Mouse (Mus musculus) megakaryocyte-erythroid progenitor cell, adult 5-6 weeks (primary cell): ENCODE data around the gene Zeb2. TPM values are rescaled to one million over a fixed set of nuclear protein-coding genes. Genes with fewer than 3 reads are reported as not detected.

Experiments used
- ATAC-seq: replicated peaks from 2 replicates; pipeline ENCODE4 v1.8.0; 2016; ENCODE audit warnings: mild to moderate bottlenecking, inconsistent platforms; ENCODE audit not compliant: severe bottlenecking, poor library complexity, low FRiP score, low TSS enrichment
- total RNA-seq, 2 experiments: library from RNA; stranded (forward) in 1 of 2; stranded (reverse) in 1 of 2; fragments of 200-1000, 215-1000 nt in 1 of 2; fragments of >200 nt in 1 of 2; fragmentation: Nextera tagmentation in 1 of 2; gene quantifications; 2 replicates each; pipeline ENCODE4 v1.2.3; 2014 to 2017

The Zeb2 gene
- total RNA-seq (2014; fragmentation: Nextera tagmentation) (118 and 125 TPM in 2 replicates), total RNA-seq (2017) (113 and 119 TPM in 2 replicates)

DNA sequence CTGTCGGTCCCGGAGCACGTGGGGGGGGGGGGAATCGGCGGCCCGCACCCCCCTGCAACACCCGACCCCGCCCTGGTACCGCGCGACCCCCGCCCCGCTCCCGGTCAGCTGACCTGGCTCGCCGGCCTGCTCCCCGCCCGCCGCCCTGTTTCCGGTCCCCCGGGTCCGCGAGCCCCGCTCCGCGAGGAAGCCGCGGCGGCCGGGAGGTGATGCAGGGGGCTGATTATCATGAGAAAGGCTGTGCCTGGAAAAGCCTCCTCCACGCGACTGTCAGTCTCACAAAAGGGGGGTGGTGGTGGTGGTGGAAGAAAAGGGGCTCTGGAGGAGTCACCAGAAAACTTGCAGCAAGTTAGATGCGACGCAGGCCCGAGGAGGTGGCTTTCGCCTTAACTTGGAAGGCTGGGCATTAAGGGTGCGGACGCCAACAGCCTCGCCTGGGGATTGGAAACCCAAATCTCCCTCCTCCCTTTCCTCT lies at the start of gene Zeb2:
Gene Zeb2, minus strand, starts transcription at position 309 of the 475 bp plus-strand sequence.
- ATAC-seq, result peak; percentile 28; the same call in 1 of the 2 replicates

DNA sequence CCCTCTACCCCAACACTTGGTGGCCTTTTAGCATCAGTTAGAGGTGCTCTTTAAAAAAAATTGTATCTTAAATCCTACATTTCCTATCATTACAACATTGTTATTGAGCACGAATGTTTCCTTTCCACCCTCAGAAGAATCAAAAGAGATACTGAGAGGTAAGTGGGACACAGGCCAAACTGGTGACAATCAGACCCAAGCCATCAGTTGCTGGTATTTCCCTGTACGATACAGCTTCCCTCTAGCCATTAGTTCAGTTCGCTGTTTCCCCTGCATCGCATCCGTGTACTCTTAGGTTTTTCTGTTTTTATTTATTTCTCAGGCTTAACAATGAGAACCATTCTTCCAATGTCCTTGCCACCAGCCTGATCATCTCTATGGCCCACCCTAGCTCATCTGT lies 41.6 kb upstream of the Zeb2 start:
- ATAC-seq, result no peak

DNA sequence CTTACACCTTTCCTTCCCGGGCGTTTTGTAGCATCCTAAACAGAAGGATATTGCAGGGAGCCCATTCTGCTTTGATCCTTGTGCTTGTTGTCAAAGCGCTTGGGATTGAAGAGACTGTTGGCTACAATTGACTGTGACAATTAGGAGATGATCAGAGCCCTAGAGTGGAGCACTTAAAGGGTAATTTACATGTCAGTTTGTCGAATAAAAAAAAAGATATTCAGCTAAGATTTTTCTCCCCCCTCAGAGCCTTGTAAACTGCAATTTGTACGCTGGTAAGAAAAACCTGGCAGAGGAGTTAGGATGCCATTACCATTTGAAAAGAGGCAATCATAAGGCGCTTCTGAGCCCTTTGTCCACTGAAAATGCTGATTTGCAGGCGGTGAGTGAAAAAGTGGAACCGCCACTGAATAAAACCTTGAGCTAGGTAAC lies 41.2 kb upstream of the Zeb2 start:
- no peak for ATAC-seq

DNA sequence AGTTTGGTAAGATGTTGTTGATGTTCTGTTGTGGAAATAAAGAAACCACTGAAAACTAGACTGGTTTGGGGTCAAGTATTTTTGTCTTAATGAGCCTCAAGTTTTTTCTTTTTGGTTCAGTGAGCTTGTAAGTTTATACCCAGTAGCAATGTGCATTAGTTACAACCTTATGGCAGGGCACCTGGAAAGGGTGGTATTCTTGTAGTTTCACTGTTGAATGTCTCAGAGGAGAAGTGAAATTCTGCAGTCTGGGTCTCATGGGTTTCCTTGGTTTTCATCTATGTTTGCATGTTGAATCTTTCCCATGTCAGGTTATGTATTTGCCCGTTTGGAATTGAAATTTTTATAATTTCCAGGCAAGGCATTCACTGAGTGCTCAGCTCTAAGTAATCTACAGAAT lies 36.1 kb upstream of the Zeb2 start:
- ATAC-seq, result no peak

DNA sequence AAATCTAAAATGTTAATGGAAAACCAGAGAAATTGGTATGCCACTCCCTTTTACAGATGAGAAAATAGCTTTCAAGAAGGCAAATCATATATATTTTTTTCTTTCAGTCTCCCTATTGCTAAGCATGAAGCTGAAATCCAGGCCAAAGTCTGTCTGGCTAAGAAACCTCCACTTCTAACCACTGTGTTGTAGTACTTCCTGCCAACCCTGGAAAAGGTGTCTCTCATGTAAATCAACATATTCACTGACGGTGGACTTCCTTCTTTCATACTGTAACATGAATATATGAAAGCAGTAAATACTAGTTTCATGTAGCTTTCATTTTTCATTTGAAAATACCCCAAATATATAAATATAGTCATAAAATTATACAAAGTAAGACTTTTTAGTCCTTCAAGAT lies 26.0 kb upstream of the Zeb2 start:
- ATAC-seq, result no peak

DNA sequence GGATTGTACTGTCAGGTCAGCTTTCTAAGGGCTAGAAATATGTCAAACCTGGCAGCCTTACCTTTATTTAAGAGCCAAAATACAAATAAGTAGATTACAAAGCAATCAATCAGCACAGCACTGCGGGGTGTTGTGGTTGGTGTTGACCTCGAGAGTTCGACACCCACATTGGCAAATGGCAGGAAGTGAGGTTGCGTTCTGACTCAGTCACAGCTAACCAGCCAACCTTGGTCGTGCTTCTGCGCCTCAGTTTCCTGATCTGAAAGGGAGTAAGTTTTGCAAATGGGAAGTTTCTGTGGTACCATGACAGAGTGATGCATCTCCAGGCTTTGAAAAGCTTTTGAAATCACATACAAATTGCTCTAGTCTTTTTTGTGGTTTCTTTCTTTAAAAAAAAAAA lies 21.7 kb upstream of the Zeb2 start:
- no peak for ATAC-seq

DNA sequence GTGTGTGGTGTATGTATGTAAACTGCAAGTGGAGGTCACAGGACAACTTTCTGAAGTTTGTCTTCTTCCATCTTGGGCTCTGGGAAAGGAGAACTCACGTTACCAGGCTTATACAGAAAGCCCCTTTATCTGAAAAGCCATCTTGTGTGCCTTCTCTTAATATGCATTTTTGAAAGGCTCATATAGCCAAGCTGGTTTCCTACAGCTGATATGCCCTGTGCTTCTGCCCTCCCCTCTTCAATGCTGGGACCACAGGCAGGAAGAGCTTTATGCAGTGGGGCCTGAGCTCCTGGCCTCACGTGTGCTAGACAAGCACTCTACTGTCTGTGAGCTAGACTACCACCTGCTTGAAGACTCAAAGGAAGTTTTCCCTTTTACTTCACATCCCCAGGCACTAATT lies 19.6 kb upstream of the Zeb2 start:
- peak; percentile 63; the same call in 1 of the 2 replicates for ATAC-seq

DNA sequence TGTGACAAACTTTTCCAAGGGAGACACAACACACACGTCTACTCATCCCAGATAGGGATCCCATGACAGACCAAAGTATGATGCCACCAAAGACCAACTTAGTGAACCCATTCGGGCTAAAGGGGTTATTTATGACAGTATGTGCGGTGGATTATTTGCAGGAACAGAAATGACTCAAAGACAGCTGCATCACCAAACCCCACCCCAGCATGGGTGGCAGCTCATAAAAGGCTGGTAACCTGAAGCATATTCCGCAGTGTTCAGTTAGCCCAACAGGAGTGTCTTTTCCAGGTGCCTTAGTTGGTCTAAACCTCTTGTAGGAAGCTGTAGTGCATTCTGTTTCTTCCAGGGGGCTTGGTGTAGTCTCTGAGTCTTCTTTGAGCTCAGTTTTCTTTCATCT lies 16.0 kb upstream of the Zeb2 start:
- ATAC-seq, result no peak

DNA sequence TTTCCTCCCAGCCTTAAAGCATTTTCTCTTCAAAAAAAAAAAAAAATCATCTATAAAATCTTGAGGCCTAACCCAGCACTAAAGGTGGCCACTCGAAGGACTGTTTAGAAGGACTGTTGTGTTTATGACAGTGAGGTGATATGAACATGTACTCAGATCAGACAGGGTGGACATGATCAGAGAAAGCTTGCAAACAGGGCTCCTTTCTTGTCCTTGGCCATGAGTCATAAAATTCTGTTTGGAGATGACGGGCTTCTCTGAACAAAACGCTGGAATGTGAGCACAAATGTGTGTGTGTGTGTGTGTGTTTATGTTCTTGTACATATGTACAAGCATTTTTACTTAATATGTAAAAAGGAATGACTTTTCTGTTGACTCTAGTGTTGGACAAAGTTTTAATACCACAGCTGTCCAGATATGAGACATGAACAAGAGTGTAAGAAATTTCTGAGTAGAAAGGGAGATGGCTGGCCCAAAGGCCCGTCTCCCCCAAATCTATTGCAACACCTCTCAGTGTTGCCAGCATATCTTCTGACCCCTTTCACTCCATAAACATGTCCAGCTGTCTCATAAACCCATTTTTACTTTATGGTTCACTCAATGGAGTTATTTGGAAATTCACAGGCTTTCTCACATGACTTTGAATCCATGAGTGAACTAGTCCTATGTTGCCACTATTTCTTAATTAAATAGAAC lies 13.4 kb upstream of the Zeb2 start:
- ATAC-seq, result no peak

DNA sequence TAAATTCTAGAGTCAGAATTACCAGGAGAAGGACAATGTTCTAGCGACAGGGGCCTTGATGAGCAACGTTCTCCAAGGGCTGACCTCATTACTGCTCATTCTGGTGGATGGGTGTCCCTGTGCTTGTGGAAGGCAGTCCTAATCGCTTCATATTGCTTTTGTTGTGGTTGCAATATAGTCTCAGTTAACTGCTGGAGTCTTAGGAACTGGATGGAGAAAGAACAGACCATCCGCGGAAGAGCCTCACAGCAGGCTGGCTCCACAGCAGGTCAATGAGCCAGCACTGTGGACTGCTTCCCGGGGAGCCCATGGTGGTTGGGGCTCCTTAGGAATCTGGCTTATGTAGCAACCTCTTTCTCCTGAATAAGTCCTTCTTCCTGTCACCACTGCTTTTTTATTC lies 12.4 kb upstream of the Zeb2 start:
- no peak for ATAC-seq

DNA sequence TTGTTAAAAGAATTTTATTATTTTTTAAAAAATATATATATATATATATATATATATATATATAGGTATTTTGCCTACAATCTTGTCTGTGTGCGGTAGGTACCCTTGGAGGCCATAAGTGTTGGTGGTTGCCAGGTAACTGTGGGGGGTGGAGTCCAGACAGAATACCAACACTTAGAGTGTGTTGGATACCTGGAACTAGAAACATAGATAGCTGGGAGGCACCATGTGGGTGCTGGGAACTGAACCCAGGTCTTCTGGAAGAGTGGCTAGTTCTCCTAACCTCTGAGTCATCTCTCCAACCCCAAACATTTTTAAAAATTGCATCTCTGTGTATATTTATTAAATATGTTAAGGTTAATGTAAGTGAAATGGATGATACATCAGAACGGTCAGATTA lies 11.5 kb upstream of the Zeb2 start:
- no peak for ATAC-seq

DNA sequence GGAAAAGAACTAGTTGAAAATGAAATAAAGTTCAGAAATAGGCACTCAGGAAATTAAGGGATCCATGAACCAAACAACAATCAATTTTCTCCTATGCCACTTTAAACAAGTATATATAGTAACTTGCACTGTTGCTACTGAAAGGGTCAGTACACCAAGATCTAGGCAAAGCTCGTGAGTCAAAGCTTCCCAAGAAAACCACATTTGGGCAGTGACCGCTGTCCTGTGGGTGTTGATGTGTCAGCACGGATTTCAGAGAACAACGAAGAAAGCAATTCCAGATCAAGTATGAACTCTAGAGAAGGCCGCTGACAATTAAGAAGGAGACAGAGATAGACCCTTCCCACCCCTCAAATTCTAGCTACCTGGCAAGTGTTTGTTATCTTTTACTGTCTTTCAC lies 9.2 kb upstream of the Zeb2 start:
- ATAC-seq, result no peak

DNA sequence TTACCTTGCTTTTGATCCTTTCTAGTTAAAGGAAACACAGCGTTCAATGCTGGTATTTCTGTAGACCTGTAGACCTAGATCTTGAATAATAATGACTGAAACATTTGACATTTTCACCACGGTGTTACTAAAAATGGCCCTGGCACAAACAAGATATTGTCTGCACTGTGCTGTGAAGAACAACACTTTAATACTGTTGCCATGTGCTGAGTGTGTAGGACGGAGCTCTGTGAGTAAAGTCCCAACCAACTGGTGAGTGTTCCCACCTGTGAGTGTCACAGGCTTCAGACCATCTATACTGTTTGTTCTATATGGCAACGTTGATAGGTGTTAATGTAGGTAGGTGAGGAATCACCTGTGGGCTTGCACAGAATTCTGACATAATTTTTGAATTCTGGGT lies 8.0 kb upstream of the Zeb2 start:
- no peak for ATAC-seq

DNA sequence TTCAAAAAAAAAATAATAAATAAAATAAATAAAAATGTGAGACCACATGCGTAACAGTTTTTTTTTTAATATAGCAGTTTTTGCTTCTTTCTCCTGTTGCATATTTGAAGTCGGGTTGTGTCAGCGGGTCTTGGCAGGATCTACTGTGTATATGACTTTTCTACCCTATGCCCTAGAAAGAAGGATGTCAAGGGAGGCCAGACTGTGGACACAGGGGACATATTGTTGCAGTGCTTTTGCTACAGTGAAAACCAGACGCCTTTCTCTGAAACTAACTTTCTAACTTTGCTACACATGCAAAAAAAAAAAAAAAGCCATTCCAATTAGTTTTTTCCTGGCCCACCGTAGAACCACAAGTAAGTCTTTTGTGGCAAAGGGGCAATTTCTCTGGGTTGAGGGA lies 6.3 kb upstream of the Zeb2 start:
- no peak for ATAC-seq

DNA sequence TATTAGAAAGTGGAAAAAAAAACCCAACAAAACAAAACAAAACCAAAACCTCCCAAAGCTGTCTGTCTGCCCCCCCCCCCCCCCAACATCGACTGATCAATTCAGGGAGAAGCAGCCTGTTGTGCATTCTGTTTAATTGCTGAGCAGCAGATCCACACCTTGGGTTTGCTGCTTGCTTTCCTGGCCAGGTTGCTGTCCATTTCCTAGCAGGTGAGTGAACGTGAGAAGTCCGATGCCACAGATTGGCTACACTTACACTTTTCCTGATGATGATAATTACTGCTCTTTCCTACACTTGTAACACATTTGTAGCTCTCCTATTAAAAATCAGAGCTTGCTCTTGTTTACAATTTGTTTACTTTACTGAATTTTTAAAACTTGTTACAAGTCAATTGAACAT lies 926 bp upstream of the Zeb2 start:
- ATAC-seq, result no peak

DNA sequence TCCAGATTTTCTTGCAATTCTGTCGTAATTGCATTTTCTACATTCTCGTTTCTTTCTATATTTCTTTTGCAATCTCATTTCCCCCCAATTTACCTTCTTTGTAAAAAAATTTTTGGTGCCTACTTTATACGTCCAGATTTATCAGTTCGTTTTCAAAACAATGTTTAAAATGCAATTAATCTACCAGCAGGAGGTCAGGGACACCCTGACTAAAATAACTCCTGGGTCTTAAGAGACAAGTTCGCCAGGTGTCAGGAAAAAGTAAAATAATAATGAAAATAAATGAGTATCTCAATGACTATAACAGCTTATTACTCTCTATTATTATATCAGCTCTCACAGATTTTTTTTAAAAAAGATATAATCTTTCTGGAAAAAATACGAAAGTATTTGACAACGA lies 397 bp upstream of the Zeb2 start:
- ATAC-seq, result no peak

DNA sequence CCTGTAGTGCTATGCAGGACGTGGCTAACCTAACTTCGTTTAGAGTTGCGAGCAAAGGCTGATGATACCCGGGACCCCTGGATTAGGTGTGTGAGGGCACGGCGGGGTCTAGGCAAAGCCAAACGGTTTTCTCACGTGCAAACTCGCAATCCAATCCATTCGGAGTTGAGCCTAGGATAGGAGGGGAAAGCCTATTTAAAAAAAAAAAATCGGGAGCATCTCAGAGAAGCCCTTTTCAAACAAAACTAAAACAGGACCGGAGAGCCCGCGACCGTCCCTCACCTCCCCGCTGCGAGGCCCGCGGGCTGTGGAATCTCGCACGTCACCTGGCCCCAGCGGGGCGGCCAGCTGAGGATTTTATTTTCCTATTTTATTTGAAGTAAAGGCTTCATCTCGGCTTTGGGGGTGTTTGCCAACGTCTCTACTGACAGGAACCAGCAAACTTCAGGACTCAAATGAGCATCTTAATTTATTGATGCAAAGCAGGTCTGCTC lies 617 bp downstream of the Zeb2 start:
- no peak for ATAC-seq

DNA sequence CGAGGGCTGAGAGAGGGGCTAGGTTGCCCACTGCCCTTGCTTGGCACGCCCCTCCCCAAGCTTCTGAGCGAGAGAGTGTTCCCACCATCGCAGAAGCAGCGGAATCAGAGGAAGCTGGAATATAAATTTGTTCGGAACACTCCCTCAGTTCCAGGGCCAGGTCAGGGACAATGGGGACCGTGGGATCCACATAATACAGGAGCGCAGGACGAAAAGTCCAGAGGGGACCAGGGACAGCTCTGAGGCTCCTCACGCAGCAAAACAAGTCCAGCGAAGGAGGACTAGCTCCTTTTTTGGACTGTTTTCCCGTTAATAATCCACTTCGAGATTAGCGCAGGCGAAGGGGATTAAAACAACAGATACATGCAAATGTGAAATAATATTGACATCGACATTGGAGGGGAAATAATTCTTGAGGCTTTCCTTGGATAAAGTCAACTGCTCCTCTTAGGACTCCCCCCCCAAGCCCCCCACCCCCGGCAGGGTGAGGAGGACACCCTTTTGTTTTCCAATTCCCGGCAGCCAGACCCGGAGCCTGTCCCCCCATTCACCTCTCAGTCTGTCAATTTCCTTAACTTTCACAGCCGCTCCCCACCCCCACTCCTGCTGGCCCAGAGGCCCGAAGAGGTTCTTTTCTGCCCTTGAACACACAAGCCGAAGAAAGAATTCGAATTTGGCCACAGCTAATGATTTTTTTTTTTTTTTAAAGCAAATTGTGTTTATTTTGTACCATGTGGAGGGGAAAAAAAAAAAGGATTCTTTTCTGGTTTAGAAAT lies 1.3 kb downstream of the Zeb2 start:
- no peak for ATAC-seq

DNA sequence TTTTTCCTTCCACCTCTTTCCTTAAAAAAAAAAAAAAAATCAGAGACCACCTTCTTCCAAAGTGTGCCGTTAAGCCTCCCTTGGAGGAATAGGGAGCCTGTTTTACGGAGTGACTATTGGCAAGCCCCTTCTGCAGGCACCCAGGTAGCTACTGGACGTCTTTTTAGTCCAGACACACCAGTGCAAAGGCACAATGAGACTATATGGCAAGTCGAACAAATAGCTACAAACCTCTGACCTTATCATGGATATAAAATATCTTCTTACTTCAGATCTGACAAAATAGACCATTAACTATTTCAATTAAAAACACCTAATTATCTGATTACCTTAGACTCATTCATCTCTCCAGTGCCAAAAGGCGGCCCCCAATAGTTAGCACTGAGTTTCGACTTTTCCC lies 2.0 kb downstream of the Zeb2 start:
- no peak for ATAC-seq

DNA sequence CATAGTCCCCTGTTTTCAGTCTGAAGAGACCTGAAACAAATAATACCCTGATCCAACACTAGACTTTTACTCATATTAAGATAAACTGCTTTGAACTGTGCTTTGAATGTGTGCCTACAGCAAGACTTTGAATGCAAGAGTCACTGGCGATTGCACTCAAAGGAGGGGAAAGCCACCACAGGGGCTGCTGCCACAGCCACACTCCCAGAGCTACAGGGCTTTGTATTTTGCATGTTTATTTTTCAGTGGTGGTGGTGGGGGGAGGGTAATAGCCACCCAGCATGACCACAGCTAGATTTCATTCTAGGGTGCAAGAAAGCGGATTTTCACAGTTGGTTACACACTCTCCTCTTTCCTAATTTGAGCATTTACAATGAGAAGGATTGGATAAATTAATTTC lies 2.6 kb downstream of the Zeb2 start:
- ATAC-seq, result no peak

DNA sequence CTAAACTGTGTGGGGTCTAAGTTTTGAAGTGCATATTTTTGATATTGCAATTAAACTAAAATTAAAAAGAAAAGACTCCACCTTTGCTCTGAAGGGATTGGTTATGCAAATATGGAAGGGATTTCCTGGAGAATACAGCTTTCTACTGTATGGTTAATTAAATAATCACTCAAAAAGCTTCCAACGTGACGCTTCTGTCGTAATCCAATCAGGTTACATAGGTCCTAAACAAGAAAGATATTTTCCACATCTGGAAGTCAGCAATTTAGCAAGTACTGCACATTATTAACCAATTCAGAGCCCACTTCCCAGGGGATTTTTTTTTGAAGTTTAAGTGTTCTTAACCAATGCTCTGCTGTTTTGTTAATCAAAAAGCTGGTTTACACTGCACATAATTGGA lies 3.3 kb downstream of the Zeb2 start:
- no peak for ATAC-seq
